Mouse (Mus musculus): ENCODE measurements at regions not wholly inside any gene's neighbourhood (a gene's known extent, or its start where the extent isn't known, plus 50 kb on each side); places are given as distances from the start of the nearest gene placed in this dataset.
A peak's percentile ranks its signal among the peaks of the same experiment; 100 is the strongest.

GRCm38 (mm10) chr9:77845664-77846290, 71.4 kb upstream of the Elovl5 start:
- DNase-seq (ENCODE audit: low spot score in 2 of 2): no peak
- intact Hi-C loops (cut with DNase I): no loop called here

GRCm38 (mm10) chr9:77848580-77848979, 68.6 kb upstream of the Elovl5 start:
- no peak for DNase-seq (ENCODE audit: low spot score in 2 of 2)
- intact Hi-C loops (cut with DNase I): no loop called here

DNA sequence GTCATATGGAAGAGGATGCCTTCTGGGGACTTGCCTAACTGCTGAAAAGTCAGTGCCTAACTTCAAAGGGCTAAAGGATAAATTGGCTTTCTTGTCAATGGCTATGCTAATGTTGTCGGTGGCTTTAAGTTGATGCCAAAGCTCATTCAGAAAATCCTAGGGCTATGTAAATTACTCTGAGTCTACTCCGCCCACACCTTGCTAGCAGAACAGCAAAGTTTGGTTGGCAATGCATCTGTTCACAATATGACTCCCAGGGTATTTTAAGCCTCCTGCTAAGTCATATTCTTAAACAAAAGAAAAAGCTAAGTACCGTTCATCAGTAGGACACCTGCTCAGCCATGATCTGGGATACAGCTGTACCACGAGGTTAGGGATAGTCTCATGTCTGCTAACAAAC, 67.8 kb upstream of the Elovl5 start:
- DNase-seq (ENCODE audit: low spot score in 2 of 2): peak; percentile 43 to 65
- intact Hi-C loops (cut with DNase I): no loop called here

- DNase-seq (ENCODE audit: low spot score in 2 of 2): no peak
- intact Hi-C loops (cut with DNase I): no loop called here
These were observed 65.8 kb upstream of the Elovl5 start for GRCm38 (mm10) chr9:77851336-77851735.

DNA sequence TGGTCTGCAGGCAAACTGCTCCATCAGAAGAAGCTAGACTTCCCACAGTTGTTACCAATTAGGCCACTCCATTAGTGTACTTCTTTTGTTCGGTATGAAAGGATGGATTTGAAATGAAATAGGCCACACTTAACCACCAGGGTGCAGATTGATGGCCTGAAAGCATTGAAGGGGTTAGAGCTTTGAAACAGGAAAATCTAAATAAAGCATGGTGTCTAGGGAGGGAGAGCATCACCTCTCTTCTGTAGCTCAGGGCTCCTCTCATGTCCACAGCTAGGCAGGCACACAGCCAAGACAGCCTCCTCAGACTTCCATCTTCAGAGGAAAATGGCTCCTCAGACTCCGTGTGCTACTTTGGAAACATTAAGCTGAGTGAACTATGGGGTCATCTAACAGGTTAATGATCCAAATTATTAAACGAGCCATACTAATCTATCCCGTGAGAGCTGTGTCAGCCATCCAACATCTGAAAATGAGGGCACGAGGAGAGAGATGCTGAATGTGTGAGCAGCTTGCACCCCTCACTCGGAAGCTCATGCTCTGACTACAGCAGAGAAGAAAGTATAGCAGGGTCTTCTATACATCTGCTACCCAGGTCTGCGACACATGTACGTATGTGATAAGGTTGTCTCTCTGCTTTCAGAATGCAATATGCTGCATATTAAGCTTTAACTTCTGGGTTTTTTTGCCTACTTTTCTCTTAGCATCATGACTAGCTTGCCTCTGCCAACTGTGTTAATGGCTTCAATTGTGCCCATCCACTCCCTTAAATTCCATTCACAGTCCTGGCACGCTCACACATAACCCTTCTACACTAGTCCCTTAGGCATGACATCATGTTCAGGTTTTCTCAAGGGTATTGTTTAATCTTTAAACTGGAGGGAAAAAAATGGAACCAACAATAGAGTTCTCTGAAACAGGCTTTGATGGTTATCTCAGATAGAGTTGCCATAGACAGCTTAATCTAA, 59.8 kb upstream of the Elovl5 start:
- intact Hi-C loops (cut with DNase I): no loop called here
- DNase-seq (ENCODE audit: low spot score in 2 of 2): no peak

GRCm38 (mm10) chr9:77858127-77858794, 58.9 kb upstream of the Elovl5 start:
- intact Hi-C loops (cut with DNase I): no loop called here
- no peak for DNase-seq (ENCODE audit: low spot score in 2 of 2)
